Mouse (Mus musculus): ENCODE measurements at regions not wholly inside any gene's neighbourhood (a gene's known extent, or its start where the extent isn't known, plus 50 kb on each side); places are given as distances from the start of the nearest gene placed in this dataset.
A peak's percentile ranks its signal among the peaks of the same experiment; 100 is the strongest.

DNA sequence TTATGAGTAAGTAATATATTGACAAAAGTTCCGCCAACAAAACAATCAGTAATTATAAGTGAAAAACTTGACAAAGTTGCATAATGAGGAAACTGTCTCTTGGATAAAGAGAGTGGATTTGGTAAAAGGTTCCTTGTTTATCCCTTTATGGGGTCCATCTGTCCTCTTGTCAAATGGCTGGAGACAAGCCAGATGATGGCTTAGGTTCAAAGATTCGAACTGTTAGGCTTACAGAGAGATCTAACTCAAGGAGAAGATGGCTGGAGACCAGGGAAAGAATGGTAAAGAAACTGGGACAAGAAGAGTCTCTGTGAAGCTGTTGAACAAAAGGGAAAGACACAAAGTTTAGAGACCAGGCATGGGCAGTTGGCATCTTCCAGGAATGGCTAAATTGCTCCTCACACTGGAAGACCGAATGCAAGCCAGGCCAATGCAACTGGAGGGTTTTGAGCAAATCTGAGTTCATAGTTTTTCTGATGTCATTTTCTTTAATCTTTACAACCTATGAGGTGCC is 220.9 kb downstream of the Icos start:
- peaks cover 24% of the 10 kb centered on the region for H3K4me1 ChIP-seq
- ATAC-seq (replicated peaks): no peak
- H3K27me3 ChIP-seq: no peaks in the 10 kb centered on the region
- H3K27ac ChIP-seq (replicated peaks): peak overlapping the region; percentile 54
- H3K4me2 ChIP-seq (replicated peaks): no peak overlapping the region
- WGBS: 58% methylated on average over 3 of the region's 3 CpGs
- H3K9me3 ChIP-seq: no peaks in the 10 kb centered on the region
- H3K9ac ChIP-seq (replicated peaks): no peak overlapping the region
- H3K4me3 ChIP-seq: no peak overlapping the region
- H3K36me3 ChIP-seq: no peaks in the 10 kb centered on the region

DNA sequence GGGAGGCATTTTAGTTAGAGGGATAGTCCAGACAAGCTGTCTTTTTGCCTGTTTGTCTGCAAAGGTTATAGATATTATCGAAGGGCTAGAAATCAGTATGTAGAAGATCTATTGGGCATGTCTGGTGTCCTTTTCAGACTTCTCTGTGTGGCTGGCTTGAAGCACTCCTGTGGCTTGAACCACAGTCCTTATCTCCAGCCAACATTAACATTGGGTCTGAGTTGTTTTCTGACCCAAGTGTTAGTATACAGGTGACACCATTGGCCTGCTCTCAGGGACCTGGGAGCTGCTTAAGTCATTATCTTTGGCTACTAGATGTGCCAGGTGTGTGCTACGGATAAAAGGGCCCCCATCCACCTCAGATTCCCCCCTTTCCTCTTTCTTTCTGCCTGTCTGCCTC is 223.3 kb downstream of the Icos start:
- ATAC-seq (replicated peaks): no peak
- H3K27ac ChIP-seq (replicated peaks): no peak overlapping the region
- no peaks in the 10 kb centered on the region for H3K9me3 ChIP-seq
- peaks cover 38% of the 10 kb centered on the region for H3K4me1 ChIP-seq
- H3K9ac ChIP-seq (replicated peaks): no peak overlapping the region
- no peaks in the 10 kb centered on the region for H3K27me3 ChIP-seq
- no peak overlapping the region for H3K4me2 ChIP-seq (replicated peaks)
- 91% methylated on average over 2 of the region's 2 CpGs for WGBS
- no peaks in the 10 kb centered on the region for H3K36me3 ChIP-seq
- H3K4me3 ChIP-seq: no peak overlapping the region

DNA sequence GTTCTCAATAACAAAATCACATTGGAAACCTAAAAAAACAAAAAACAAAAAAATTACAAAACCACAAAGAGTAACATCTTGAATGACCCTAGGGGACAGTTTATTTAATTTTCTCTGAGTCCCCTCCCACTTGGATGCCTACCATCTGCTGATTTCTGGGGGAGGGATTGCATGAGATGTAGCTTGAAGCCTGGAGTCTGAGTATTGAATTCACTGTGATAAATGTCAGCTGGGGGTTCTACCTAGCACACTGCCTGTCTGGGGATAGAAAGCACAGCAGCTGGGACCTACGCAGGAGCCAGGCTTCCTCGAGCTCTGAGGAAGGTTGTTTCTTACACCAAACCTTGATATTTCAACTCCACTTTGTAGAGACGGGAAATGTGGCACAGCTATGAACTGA is 224.4 kb downstream of the Icos start:
- H3K4me2 ChIP-seq (replicated peaks): no peak overlapping the region
- H3K4me3 ChIP-seq: no peak overlapping the region
- WGBS: 53% methylated on average over 3 of the region's 3 CpGs
- no peaks in the 10 kb centered on the region for H3K36me3 ChIP-seq
- no peaks in the 10 kb centered on the region for H3K27me3 ChIP-seq
- no peak overlapping the region for H3K9ac ChIP-seq (replicated peaks)
- ATAC-seq (replicated peaks): no peak
- H3K4me1 ChIP-seq: peaks cover 38% of the 10 kb centered on the region
- H3K9me3 ChIP-seq: no peaks in the 10 kb centered on the region
- no peak overlapping the region for H3K27ac ChIP-seq (replicated peaks)

DNA sequence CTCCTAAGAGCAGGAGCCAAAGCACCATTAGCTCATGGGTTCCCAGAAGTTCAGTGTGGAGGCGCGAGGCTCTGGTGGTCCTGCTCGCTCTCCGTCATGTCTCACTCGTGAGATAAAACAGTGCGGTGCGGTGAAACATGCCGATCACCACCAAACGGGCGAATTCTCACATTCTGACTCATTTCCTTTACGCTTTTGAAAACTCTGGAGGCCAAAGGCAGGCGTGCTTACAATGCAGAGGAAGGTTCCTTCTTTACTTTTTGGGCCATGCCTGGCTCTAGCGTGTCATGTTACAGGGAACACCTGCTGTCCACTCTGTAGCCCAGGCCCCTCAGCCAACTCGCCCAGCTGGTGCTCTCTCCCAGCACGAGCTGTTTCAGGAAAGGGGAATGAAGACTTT is 225.4 kb downstream of the Icos start:
- Histone ChIP-seq H3K36me3 (no peaks in the 10 kb centered on the region), H3K4me3 (no peak overlapping the region), H3K4me1 (peaks cover 33% of the 10 kb centered on the region), H3K9ac (replicated peaks) (no peak overlapping the region), H3K9me3 (no peaks in the 10 kb centered on the region), H3K4me2 (replicated peaks) (no peak overlapping the region), H3K27ac (replicated peaks) (peak overlapping the region; percentile 71), H3K27me3 (no peaks in the 10 kb centered on the region)
- 15% methylated on average over 15 of the region's 15 CpGs for WGBS
- peak; percentile 75 for ATAC-seq (replicated peaks)

DNA sequence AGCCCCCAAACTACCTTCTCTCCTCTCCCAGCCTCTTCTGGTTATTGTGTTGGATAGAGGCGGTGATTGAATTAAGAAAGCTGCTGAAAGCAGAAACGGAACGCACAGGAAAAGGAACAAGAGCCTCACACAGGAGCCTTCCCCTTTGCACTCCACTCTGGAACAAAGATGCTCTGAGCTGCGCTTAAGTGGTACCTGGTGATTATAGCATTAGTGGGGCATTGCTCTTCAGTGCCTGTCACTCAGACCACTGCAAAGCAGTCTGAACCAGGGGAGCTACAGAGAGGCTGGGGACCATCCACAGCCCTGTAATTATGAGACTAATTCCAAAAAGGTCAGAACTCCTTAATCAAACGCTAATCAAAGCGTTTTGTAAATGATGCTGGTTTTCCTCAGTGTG is 225.9 kb downstream of the Icos start:
- Histone ChIP-seq H3K9ac (replicated peaks) (no peak overlapping the region), H3K9me3 (no peaks in the 10 kb centered on the region), H3K4me2 (replicated peaks) (no peak overlapping the region), H3K36me3 (no peaks in the 10 kb centered on the region), H3K4me3 (no peak overlapping the region), H3K4me1 (peaks cover 30% of the 10 kb centered on the region), H3K27me3 (no peaks in the 10 kb centered on the region), H3K27ac (replicated peaks) (peak overlapping the region; percentile 71)
- peak; percentile 19; the same call in 1 of the 2 replicates for ATAC-seq (replicated peaks)
- 13% methylated on average over 6 of the region's 6 CpGs for WGBS

DNA sequence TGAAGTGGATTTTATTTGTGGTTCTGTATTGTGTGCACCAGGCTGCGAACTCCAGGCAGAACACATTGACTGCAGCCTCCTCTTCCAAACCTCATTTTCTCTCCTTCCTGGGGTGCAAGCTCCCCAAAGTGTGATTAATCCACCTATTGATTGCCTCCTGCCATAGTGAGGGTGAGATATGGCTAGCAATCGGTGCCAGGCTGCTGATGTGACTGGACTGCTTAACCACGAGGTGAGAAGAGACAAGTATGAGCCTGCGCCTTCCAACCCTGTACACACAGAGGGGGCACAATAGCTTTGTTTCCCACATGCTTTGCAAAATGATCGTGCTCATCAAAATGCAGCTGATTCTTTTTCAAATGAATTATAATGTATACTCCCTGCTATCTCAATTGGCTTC is 227.4 kb downstream of the Icos start:
- Histone ChIP-seq H3K4me1 (peaks cover 26% of the 10 kb centered on the region), H3K4me3 (no peak overlapping the region), H3K4me2 (replicated peaks) (no peak overlapping the region), H3K9ac (replicated peaks) (no peak overlapping the region), H3K9me3 (no peaks in the 10 kb centered on the region), H3K27me3 (no peaks in the 10 kb centered on the region), H3K36me3 (no peaks in the 10 kb centered on the region), H3K27ac (replicated peaks) (0 out of 2 replicates have a peak overlapping the region, but pooled peaks have one; percentile 9)
- WGBS: 32% methylated on average over 5 of the region's 5 CpGs
- peak; percentile 72 for ATAC-seq (replicated peaks)

DNA sequence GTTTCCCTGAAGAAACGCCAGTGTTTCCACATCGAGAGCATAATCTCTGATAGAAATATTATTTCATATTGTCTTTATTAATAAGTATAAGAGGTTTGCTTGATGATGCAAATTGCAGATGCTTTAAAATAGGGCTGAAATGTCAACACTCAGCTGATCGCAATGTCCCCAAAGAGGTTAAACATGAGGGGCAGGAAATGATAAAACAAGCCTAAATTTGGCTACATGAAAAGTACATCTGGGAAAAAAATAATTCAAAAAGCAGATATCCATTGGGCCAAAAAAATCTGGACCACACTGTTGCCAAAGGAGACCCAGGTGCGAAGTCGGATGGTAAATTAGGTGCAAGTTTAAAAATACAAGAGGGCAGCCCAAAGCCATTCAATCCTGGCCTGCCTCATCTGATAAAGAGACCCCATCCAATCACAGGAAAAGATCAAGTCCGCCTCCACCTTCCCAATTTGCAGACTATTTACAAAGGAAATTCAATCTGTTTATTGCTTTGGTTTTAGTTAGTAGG is 229.2 kb downstream of the Icos start:
- no peak overlapping the region for H3K4me3 ChIP-seq
- ATAC-seq (replicated peaks): no peak
- no peak overlapping the region for H3K27ac ChIP-seq (replicated peaks)
- no peak overlapping the region for H3K4me2 ChIP-seq (replicated peaks)
- H3K27me3 ChIP-seq: no peaks in the 10 kb centered on the region
- peaks cover 26% of the 10 kb centered on the region for H3K4me1 ChIP-seq
- no peaks in the 10 kb centered on the region for H3K36me3 ChIP-seq
- no peaks in the 10 kb centered on the region for H3K9me3 ChIP-seq
- no peak overlapping the region for H3K9ac ChIP-seq (replicated peaks)
- 92% methylated on average over 6 of the region's 6 CpGs for WGBS

DNA sequence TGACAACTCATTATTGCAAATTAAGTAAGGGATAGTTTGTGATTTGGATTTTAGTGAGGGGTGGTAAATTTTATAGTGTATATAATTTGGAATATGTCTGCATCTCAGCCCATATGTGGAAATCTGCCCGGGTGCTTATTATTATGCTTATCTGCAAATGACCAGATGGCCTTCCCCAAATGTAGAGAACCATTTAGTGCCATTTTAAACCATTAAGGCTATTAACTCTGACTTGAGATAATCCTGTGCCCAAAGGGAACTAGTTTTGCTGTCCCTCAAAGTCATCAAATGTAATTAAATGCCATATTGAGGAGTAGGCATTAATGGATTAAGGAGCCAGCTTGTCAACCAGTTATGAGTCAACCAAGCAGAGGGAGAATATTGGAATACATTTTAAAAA is 230.7 kb downstream of the Icos start:
- H3K4me1 ChIP-seq: peaks cover 16% of the 10 kb centered on the region
- H3K27ac ChIP-seq (replicated peaks): no peak overlapping the region
- ATAC-seq (replicated peaks): no peak
- H3K4me2 ChIP-seq (replicated peaks): no peak overlapping the region
- no peaks in the 10 kb centered on the region for H3K9me3 ChIP-seq
- no peaks in the 10 kb centered on the region for H3K36me3 ChIP-seq
- 43% methylated on average over 1 of the region's 1 CpGs for WGBS
- no peak overlapping the region for H3K9ac ChIP-seq (replicated peaks)
- H3K27me3 ChIP-seq: no peaks in the 10 kb centered on the region
- no peak overlapping the region for H3K4me3 ChIP-seq

DNA sequence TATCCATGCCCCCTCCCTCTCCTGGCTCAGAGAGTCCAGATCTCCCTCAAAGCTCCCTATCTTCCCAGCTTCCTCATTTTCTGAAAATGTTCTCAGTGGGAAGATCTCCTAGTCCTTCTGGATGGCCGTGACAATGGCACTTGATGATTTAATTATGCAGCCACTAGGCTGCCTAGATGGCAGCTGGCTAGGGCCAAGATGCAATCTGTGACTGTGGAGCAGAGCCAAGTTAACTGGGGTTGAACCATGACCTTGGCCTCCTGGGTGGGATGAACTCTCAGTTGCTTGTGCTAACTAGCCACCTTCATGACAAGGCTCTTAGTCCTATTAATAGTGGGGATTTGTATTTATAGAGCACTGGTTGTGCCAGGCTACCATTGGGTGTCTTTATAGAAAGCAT is 243.4 kb downstream of the Icos start:
- H3K9ac ChIP-seq (replicated peaks): no peak overlapping the region
- WGBS: 32% methylated on average over 1 of the region's 1 CpGs
- 0 out of 2 replicates have a peak, but pooled peaks cover 2% of the 10 kb centered on the region for H3K4me1 ChIP-seq
- H3K4me3 ChIP-seq: no peak overlapping the region
- no peaks in the 10 kb centered on the region for H3K27me3 ChIP-seq
- no peak overlapping the region for H3K4me2 ChIP-seq (replicated peaks)
- H3K27ac ChIP-seq (replicated peaks): no peak overlapping the region
- no peak for ATAC-seq (replicated peaks)
- H3K9me3 ChIP-seq: no peaks in the 10 kb centered on the region
- no peaks in the 10 kb centered on the region for H3K36me3 ChIP-seq

DNA sequence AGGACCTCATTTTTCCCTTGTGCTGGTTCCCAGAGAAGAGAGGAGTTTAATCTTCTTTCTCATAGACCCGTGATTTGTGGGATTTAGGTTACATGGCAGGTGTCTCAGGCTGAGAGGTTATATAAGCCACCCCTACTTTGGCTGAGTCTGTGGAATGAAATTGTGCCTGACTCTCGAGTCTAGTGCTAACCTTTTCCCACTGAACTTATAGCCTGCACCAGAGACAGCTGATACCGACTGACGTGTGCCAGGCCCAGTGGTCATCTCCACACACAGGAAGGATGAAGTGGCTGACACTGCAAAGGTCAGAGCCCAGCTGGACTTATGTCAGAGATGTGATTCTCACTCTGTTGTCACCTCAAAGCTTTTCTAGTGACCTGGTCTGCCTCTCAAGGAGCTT is 251.2 kb downstream of the Icos start:
- no peak overlapping the region for H3K4me3 ChIP-seq
- no peak overlapping the region for H3K27ac ChIP-seq (replicated peaks)
- no peak overlapping the region for H3K9ac ChIP-seq (replicated peaks)
- no peaks in the 10 kb centered on the region for H3K27me3 ChIP-seq
- no peak overlapping the region for H3K4me2 ChIP-seq (replicated peaks)
- no peaks in the 10 kb centered on the region for H3K36me3 ChIP-seq
- no peak for ATAC-seq (replicated peaks)
- WGBS: 82% methylated on average over 4 of the region's 4 CpGs
- no peaks in the 10 kb centered on the region for H3K9me3 ChIP-seq
- H3K4me1 ChIP-seq: peaks cover 3% of the 10 kb centered on the region

DNA sequence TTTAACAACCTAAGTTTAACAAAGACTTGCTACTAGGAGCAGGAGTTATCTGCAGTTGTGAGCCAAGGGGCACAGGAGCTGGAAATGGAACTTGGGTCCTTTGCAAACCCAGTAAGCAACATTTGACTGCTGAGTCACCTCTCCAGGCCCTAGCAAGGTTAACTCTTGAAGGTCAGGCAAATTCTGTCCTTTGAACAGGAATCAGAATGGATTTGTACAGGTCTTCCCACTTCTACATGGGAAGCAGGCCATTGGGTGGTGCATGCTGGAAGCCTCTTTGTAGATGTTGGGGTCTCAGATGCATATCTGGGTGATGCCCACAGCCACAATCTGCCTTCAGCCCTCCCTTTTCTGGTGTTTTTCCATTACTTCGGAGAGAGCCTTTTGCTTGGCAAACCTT is 255.3 kb downstream of the Icos start:
- 53% methylated on average over 1 of the region's 1 CpGs for WGBS

DNA sequence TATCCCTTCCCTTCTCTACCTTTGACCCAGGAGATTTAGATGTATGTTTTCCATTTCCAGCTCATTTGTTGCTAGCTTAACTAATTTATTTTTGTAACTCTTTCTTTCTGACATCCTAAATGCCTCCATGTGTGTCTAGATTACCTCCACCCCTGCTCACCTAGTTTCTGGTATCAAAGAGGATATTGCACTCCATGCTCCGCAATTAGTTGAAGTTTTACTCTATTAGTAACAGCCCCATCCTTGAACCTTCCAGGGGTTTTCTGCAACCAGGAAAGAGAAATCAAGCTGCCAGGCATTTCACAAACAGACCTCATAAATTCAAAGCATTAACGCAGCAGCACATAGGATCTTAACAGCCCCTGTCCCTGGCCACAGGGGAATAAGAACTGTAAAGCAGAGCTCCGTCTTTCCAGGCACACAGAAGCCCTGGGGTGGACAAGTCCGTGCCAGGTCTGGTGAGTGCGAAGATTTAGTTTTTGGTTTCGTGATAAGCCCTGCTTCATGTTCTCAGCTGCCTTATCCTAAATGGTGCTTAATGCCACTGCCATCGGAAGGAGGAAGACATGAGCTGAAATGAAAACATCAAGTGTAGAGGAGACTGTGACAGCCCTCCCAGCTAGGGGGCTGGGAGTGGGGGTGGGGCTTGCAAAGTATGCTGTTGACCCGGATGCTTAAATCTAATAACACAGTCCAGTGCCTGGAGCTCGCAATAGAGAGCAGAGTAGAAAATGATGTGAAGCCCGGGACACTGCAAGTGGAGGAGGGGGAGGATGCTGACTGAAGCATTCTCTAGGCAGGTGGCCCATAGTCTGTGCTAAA is 256.0 kb downstream of the Icos start:
- Histone ChIP-seq H3K4me3 (no peak overlapping the region), H3K4me2 (replicated peaks) (no peak overlapping the region), H3K9me3 (no peaks in the 10 kb centered on the region), H3K4me1 (peaks cover 10% of the 10 kb centered on the region), H3K36me3 (no peaks in the 10 kb centered on the region), H3K27me3 (no peaks in the 10 kb centered on the region), H3K9ac (replicated peaks) (no peak overlapping the region), H3K27ac (replicated peaks) (no peak overlapping the region)
- 33% methylated on average over 10 of the region's 10 CpGs for WGBS
- ATAC-seq (replicated peaks): peak; percentile 63

More for the DNA sequence above, 255.3 kb downstream of the Icos start:
- Histone ChIP-seq H3K36me3 (no peaks in the 10 kb centered on the region), H3K9ac (replicated peaks) (no peak overlapping the region), H3K4me3 (no peak overlapping the region), H3K4me1 (peaks cover 10% of the 10 kb centered on the region), H3K27me3 (no peaks in the 10 kb centered on the region), H3K27ac (replicated peaks) (no peak overlapping the region), H3K4me2 (replicated peaks) (no peak overlapping the region), H3K9me3 (no peaks in the 10 kb centered on the region)
- no peak for ATAC-seq (replicated peaks)
